Mouse (Mus musculus) G1E-ER4 (cell line): Measurements from ENCODE around the gene Churc1. TPM values are rescaled to one million over a fixed set of nuclear protein-coding genes. Genes with fewer than 3 reads are reported as not detected.

Experiments
- GATA1 ChIP-seq: IDR thresholded peaks from one replicate; pipeline ENCODE4 v1.8.0; 2012; ENCODE audit warnings: low read length, inconsistent platforms
- polyA plus RNA-seq: library from polyadenylated mRNA; stranded (reverse); fragments of >175 nt; gene quantifications from 2 replicates; pipeline ENCODE4 v1.2.3, GENCODE M21; 2012

The Churc1 gene
- polyA plus RNA-seq, 1 experiment, result 3.1 TPM

- no peak for TF ChIP-seq GATA1
Observed at GRCm38 (mm10) chr12:76816720-76817119, 51.4 kb downstream of the Churc1 start.

GRCm38 (mm10) chr12:76817176-76817575, 51.8 kb downstream of the Churc1 start:
- no peak for TF ChIP-seq GATA1

GRCm38 (mm10) chr12:76818120-76818519, 52.8 kb downstream of the Churc1 start:
- no peak for TF ChIP-seq GATA1

GRCm38 (mm10) chr12:76818908-76819307, 53.6 kb downstream of the Churc1 start:
- TF ChIP-seq GATA1, result no peak

- no peak for TF ChIP-seq GATA1
Observed at GRCm38 (mm10) chr12:76819816-76820215, 54.5 kb downstream of the Churc1 start.

GRCm38 (mm10) chr12:76820615-76821014, 55.3 kb downstream of the Churc1 start:
- no peak for TF ChIP-seq GATA1

GRCm38 (mm10) chr12:76822002-76822650, 56.8 kb downstream of the Churc1 start:
- no peak for TF ChIP-seq GATA1

GRCm38 (mm10) chr12:76822651-76823041, 57.3 kb downstream of the Churc1 start, which contains the start of gene Rab15:
Rab15 (minus strand) TSS chr12:76822908.
- TF ChIP-seq GATA1, result no peak

- no peak for TF ChIP-seq GATA1
Observed at GRCm38 (mm10) chr12:76825283-76825682, 59.9 kb downstream of the Churc1 start.

GRCm38 (mm10) chr12:76832704-76833103, 67.4 kb downstream of the Churc1 start:
- TF ChIP-seq GATA1, result no peak

Other genes starting within 250 kb of the Churc1 start
- gene Plekhg3, start 234.6 kb upstream of the Churc1 start, polyA plus RNA-seq, result 0.03 and 0.04 TPM in 2 replicates
- 114 and 116 TPM in 2 replicates for gene Sptb, start 55.0 kb upstream of the Churc1 start, polyA plus RNA-seq
- 21.6 and 33.7 TPM in 2 replicates for gene Fntb, start 51 bp downstream of the Churc1 start, polyA plus RNA-seq
- gene Gpx2, start 30.0 kb downstream of the Churc1 start, polyA plus RNA-seq, result not detected in 2 replicates
- gene Rab15, start 57.4 kb downstream of the Churc1 start, polyA plus RNA-seq, result not detected in 2 replicates
- 90.2 and 102 TPM in 2 replicates for gene Max, start 196.7 kb downstream of the Churc1 start, polyA plus RNA-seq